Mouse (Mus musculus): Measurements from ENCODE around the gene Pick1. TPM values are rescaled to one million over a fixed set of nuclear protein-coding genes. Genes with fewer than 3 reads are reported as not detected.
"Not testable (repeated sequence)": the region's sequence is repeated elsewhere in the genome, so short reads cannot be mapped to it uniquely, and the experiment has no call there.

Pick1 gene
- polyA plus RNA-seq, 1 experiment, result 0.76 TPM

DNA sequence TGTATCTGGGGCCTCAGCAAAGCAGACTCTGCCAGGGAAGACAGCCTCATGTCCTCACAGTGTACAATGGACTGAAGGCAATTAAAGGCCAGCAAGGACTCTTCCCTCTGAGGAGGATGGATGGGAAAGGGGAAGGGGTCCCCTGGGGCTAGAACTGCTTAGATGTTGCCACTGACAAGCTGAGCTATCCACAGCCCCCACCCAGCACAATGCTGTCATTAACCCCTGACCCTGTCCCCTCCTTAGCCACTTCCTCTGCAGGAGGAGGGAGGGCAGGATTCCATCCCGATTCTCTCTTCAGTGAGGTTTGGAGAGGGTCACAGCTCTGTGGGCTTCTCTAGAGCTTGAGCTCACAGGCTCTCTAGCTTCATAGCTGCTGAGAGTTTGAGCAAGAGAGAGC is 9.4 kb upstream of the Pick1 start:
- no peak for TF ChIP-seq TAL1 (IDR thresholded peaks at IDR 0.05; ENCODE audit: low read length)
- H3K9me3 ChIP-seq (ENCODE audit: control insufficient read depth, low read length), result no peaks in the 10 kb centered on the region
- no peaks in the 10 kb centered on the region; the same call in 1 of the 2 replicates for H3K27me3 ChIP-seq (ENCODE audit: control insufficient read depth)
- H3K4me3 ChIP-seq (replicated peaks), result no peak overlapping the region
- H3K4me1 ChIP-seq (ENCODE audit: control insufficient read depth), result peaks cover 1% of the 10 kb centered on the region; the same call in 1 of the 2 replicates
- H3K36me3 ChIP-seq (ENCODE audit: control insufficient read depth), result no peaks in the 10 kb centered on the region

GRCm38 (mm10) chr15:79223641-79224040 is 5.3 kb upstream of the Pick1 start:
- H3K27me3 ChIP-seq (ENCODE audit: control insufficient read depth), result peaks cover 2% of the 10 kb centered on the region; the same call in 1 of the 2 replicates
- peaks cover 3% of the 10 kb centered on the region for H3K4me1 ChIP-seq (ENCODE audit: control insufficient read depth)
- H3K4me3 ChIP-seq (replicated peaks), result no peak overlapping the region
- no peak for TF ChIP-seq GATA1 (IDR thresholded peaks at IDR 0.05; ENCODE audit: low read length)
- TF ChIP-seq TAL1 (IDR thresholded peaks at IDR 0.05; ENCODE audit: low read length), result no peak
- H3K9me3 ChIP-seq (ENCODE audit: control insufficient read depth, low read length), result no peaks in the 10 kb centered on the region
- no peaks in the 10 kb centered on the region for H3K36me3 ChIP-seq (ENCODE audit: control insufficient read depth)

DNA sequence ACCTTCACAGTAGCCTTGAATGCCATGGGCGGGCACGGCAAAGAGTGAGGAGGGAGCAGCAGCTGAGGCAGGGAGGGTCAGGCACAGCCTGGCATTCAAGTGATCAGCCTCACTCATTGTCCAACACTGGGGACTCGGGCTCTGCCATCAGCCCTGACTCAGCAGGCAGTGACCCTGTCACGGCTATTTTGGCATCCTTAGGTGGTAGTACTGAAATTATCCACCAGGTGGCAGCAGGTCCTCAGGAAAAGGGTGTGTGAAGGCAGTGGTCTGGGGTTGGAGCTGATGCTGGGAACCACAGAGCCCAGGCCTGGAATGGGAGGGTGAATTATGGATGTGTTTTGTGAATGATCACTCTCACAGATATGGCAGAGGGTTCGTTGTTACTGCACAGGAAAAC is 4.3 kb upstream of the Pick1 start:
- peaks cover 14% of the 10 kb centered on the region for H3K4me1 ChIP-seq (ENCODE audit: control insufficient read depth)
- H3K27me3 ChIP-seq (ENCODE audit: control insufficient read depth), result peaks cover 2% of the 10 kb centered on the region; the same call in 1 of the 2 replicates
- no peak overlapping the region for H3K4me3 ChIP-seq (replicated peaks)
- H3K9me3 ChIP-seq (ENCODE audit: control insufficient read depth, low read length), result no peaks in the 10 kb centered on the region
- no peaks in the 10 kb centered on the region for H3K36me3 ChIP-seq (ENCODE audit: control insufficient read depth)
- no peak for TF ChIP-seq GATA1 (IDR thresholded peaks at IDR 0.05; ENCODE audit: low read length)
- TF ChIP-seq TAL1 (IDR thresholded peaks at IDR 0.05; ENCODE audit: low read length), result no peak

GRCm38 (mm10) chr15:79225780-79226179 is 3.2 kb upstream of the Pick1 start:
- peaks cover 22% of the 10 kb centered on the region for H3K4me1 ChIP-seq (ENCODE audit: control insufficient read depth)
- H3K9me3 ChIP-seq (ENCODE audit: control insufficient read depth, low read length), result not testable (repeated sequence)

GRCm38 (mm10) chr15:79235268-79235667 is 6.3 kb downstream of the Pick1 start:
- Histone ChIP-seq H3K4me3 (replicated peaks) (no peak overlapping the region), H3K36me3 (ENCODE audit: control insufficient read depth) (peaks cover 53% of the 10 kb centered on the region), H3K27me3 (ENCODE audit: control insufficient read depth) (no peaks in the 10 kb centered on the region), H3K9me3 (ENCODE audit: control insufficient read depth, low read length) (no peaks in the 10 kb centered on the region), H3K4me1 (ENCODE audit: control insufficient read depth) (peaks cover 2% of the 10 kb centered on the region; the same call in 1 of the 2 replicates)
- TF ChIP-seq TAL1 (IDR thresholded peaks at IDR 0.05; ENCODE audit: low read length) (no peak), GATA1 (IDR thresholded peaks at IDR 0.05; ENCODE audit: low read length) (no peak)

More at GRCm38 (mm10) chr15:79225780-79226179, 3.2 kb upstream of the Pick1 start:
- not testable (repeated sequence) for H3K36me3 ChIP-seq (ENCODE audit: control insufficient read depth); H3K4me3 ChIP-seq (replicated peaks); H3K27me3 ChIP-seq (ENCODE audit: control insufficient read depth)

GRCm38 (mm10) chr15:79238036-79238435 is 9.1 kb downstream of the Pick1 start:
- Histone ChIP-seq H3K9me3 (ENCODE audit: control insufficient read depth, low read length) (peaks cover 9% of the 10 kb centered on the region), H3K4me1 (ENCODE audit: control insufficient read depth) (peaks cover 2% of the 10 kb centered on the region), H3K4me3 (replicated peaks) (no peak overlapping the region), H3K27me3 (ENCODE audit: control insufficient read depth) (no peaks in the 10 kb centered on the region), H3K36me3 (ENCODE audit: control insufficient read depth) (peaks cover 63% of the 10 kb centered on the region)
- TF ChIP-seq GATA1 (IDR thresholded peaks at IDR 0.05; ENCODE audit: low read length), result no peak
- TF ChIP-seq TAL1 (IDR thresholded peaks at IDR 0.05; ENCODE audit: low read length), result no peak

GRCm38 (mm10) chr15:79242574-79243233 is 13.7 kb downstream of the Pick1 start:
- no peak for TF ChIP-seq TAL1 (IDR thresholded peaks at IDR 0.05; ENCODE audit: low read length)
- TF ChIP-seq GATA1 (IDR thresholded peaks at IDR 0.05; ENCODE audit: low read length), result no peak
- Histone ChIP-seq H3K36me3 (ENCODE audit: control insufficient read depth) (peaks cover 77% of the 10 kb centered on the region), H3K27me3 (ENCODE audit: control insufficient read depth) (no peaks in the 10 kb centered on the region), H3K4me1 (ENCODE audit: control insufficient read depth) (peaks cover 5% of the 10 kb centered on the region), H3K4me3 (replicated peaks) (no peak overlapping the region), H3K9me3 (ENCODE audit: control insufficient read depth, low read length) (peaks cover 9% of the 10 kb centered on the region)

DNA sequence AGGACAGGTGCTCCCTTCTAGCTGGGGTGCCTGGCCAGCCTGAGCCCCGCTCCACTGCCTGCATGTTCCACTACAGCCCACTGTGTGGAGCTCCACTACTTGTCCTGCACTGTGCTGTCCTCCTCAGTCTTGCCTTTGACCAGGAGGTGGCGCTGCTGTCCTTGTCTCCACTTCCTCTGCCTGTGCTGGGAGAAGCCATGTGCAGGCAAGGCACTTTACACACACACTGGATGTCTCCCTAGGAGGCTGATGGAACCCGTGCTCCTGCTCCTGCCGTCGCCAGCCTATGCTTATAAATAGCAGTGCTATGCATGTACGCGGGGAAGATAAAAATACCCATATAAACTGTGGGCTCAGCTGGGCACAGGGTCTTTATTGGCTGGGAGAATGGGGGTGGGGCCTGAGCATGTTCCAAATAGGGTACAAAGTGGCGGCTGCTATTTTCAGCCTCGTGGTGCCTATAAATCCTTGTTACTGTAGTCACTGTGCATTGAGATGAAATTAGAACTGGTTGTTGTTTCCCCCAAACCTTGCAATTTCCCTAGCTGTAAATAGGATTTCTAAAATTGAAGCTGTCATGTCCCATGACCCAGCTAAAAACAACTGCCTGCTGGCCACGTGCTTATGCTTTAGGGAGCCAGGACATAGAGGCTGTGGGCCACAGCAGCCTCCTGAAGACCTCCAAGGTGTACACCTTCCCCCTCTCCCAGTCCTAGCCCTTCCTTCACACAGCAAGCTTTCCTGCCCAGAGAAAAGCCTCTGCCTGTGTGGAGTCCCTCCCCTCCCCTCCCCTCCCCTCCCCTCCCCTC is 14.5 kb downstream of the Pick1 start:
- Histone ChIP-seq H3K36me3 (ENCODE audit: control insufficient read depth) (peaks cover 74% of the 10 kb centered on the region), H3K4me3 (replicated peaks) (no peak overlapping the region), H3K9me3 (ENCODE audit: control insufficient read depth, low read length) (peaks cover 9% of the 10 kb centered on the region), H3K27me3 (ENCODE audit: control insufficient read depth) (no peaks in the 10 kb centered on the region), H3K4me1 (ENCODE audit: control insufficient read depth) (peaks cover 5% of the 10 kb centered on the region)
- TF ChIP-seq GATA1 (IDR thresholded peaks at IDR 0.05; ENCODE audit: low read length), result no peak
- TF ChIP-seq TAL1 (IDR thresholded peaks at IDR 0.05; ENCODE audit: low read length), result no peak

GRCm38 (mm10) chr15:79244071-79244893 is 15.3 kb downstream of the Pick1 start:
- Histone ChIP-seq H3K27me3 (ENCODE audit: control insufficient read depth) (no peaks in the 10 kb centered on the region), H3K4me3 (replicated peaks) (no peak overlapping the region), H3K4me1 (ENCODE audit: control insufficient read depth) (peaks cover 5% of the 10 kb centered on the region), H3K9me3 (ENCODE audit: control insufficient read depth, low read length) (peaks cover 9% of the 10 kb centered on the region), H3K36me3 (ENCODE audit: control insufficient read depth) (peaks cover 75% of the 10 kb centered on the region)
- TF ChIP-seq GATA1 (IDR thresholded peaks at IDR 0.05; ENCODE audit: low read length) (no peak), TAL1 (IDR thresholded peaks at IDR 0.05; ENCODE audit: low read length) (no peak)

Measured in erythroblast, embryonic 14.5 days (primary cell).